In genomic region chr2:24473641-24474511, GRCm38 (mm10) we compare ENCODE assay signal across 9 mouse cellular contexts. TPM values are rescaled to one million over a fixed set of nuclear protein-coding genes. Genes with fewer than 3 reads are reported as not detected.
DNase-seq lines count a peak whose midpoint lies in the region; ATAC-seq lines count a peak whose summit lies in the region.
"Had no signal": no experiment of that assay in that cellular context is flagged by ENCODE, and none has a peak within 500 bp of the region (broad histone marks: within the 10 kb centered on the region; RNA-seq: fewer than 3 reads in every experiment).

No protein-coding gene starts in this region.

- under 1% methylated on average over 56 of the region's 56 CpGs for WGBS in heart, embryonic 11.5 days (ENCODE audit: insufficient replicate concordance)
- WGBS in intestine, embryonic 14.5 days: 2% methylated on average over 56 of the region's 56 CpGs
- under 1% methylated on average over 56 of the region's 56 CpGs for WGBS in midbrain, embryonic 13.5 days

- peaks cover 73% of the 10 kb centered on the region for H3K27me3 ChIP-seq in heart, embryonic 11.5 days (ENCODE audit: control insufficient read depth, insufficient read depth, low read length)
- H3K27me3 ChIP-seq in intestine, embryonic 14.5 days (replicated peaks; ENCODE audit: control insufficient read depth, insufficient read depth, low read length): peaks cover 74% of the 10 kb centered on the region
- peaks cover 83% of the 10 kb centered on the region for H3K27me3 ChIP-seq in midbrain, embryonic 13.5 days

- ATAC-seq in heart, embryonic 11.5 days (replicated peaks; ENCODE audit: insufficient number of reproducible peaks, low FRiP score, low TSS enrichment): no peak
- ATAC-seq in intestine, embryonic 14.5 days (replicated peaks; ENCODE audit: low FRiP score, low TSS enrichment, low read depth): no peak
- peak; percentile 81 for ATAC-seq in midbrain, embryonic 13.5 days

- no peak overlapping the region for H3K27ac ChIP-seq in heart, embryonic 11.5 days (ENCODE audit: low read depth, low read length)
- no peak overlapping the region for H3K27ac ChIP-seq in intestine, embryonic 14.5 days (ENCODE audit: low read depth)
- no peak overlapping the region for H3K27ac ChIP-seq in midbrain, embryonic 13.5 days

- H3K9ac ChIP-seq in heart, embryonic 11.5 days (ENCODE audit: low read depth, low read length): no peak overlapping the region
- H3K9ac ChIP-seq in intestine, embryonic 14.5 days (ENCODE audit: low read length): no peak overlapping the region
- H3K9ac ChIP-seq in midbrain, embryonic 13.5 days (replicated peaks): peak overlapping the region; percentile 57

- no peaks in the 10 kb centered on the region for H3K36me3 ChIP-seq in heart, embryonic 11.5 days (ENCODE audit: control insufficient read depth, insufficient read depth, low read length)
- H3K36me3 ChIP-seq in intestine, embryonic 14.5 days (ENCODE audit: control insufficient read depth, insufficient read depth, low read length): no peaks in the 10 kb centered on the region
- H3K36me3 ChIP-seq in midbrain, embryonic 13.5 days: no peaks in the 10 kb centered on the region

- DNase-seq in heart, postnatal 10 days: no peak
- DNase-seq in embryo, embryonic 9.5 days (ENCODE audit: extremely low spot score): peak; percentile 66
- peak; percentile 77 for DNase-seq in intestine, embryonic 14.5 days (ENCODE audit: low spot score)
- no peak for DNase-seq in gastrocnemius, postnatal 25 days
- no peak for DNase-seq in ovary, postnatal 14 days (ENCODE audit: low spot score)
- DNase-seq in frontal cortex, adult 2 months (ENCODE audit: extremely low spot score in 1 of 2, low spot score in 1 of 2): no peak

- H3K4me2 ChIP-seq in heart, embryonic 11.5 days: peak overlapping the region; percentile 58
- peak overlapping the region; percentile 49 for H3K4me2 ChIP-seq in intestine, embryonic 14.5 days (ENCODE audit: low read length)
- peak overlapping the region; percentile 61 for H3K4me2 ChIP-seq in midbrain, embryonic 13.5 days (replicated peaks)

- intact Hi-C loops in heart, postnatal 10 days (cut with DNase I): loop anchor here (5.0 kb wide), 1 partner anchor 53 kb away; no protein-coding TSS in a partner anchor

- no peaks in the 10 kb centered on the region for H3K4me1 ChIP-seq in heart, embryonic 11.5 days (ENCODE audit: control insufficient read depth, insufficient read depth, low read length)
- no peaks in the 10 kb centered on the region; the same call in 1 of the 2 replicates for H3K4me1 ChIP-seq in intestine, embryonic 14.5 days (replicated peaks; ENCODE audit: control insufficient read depth, insufficient read depth, low read length)
- peaks cover 21% of the 10 kb centered on the region for H3K4me1 ChIP-seq in midbrain, embryonic 13.5 days (replicated peaks)

- no peaks in the 10 kb centered on the region for H3K9me3 ChIP-seq in heart, embryonic 11.5 days (replicated peaks; ENCODE audit: control insufficient read depth, low read length)
- no peaks in the 10 kb centered on the region for H3K9me3 ChIP-seq in intestine, embryonic 14.5 days (ENCODE audit: control insufficient read depth, low read length)
- H3K9me3 ChIP-seq in midbrain, embryonic 13.5 days: no peaks in the 10 kb centered on the region

- H3K4me3 ChIP-seq in heart, embryonic 11.5 days (ENCODE audit: low read depth, low read length): peak overlapping the region; percentile 31
- H3K4me3 ChIP-seq in intestine, embryonic 14.5 days (ENCODE audit: low read depth, low read length): peak overlapping the region; percentile 35
- H3K4me3 ChIP-seq in midbrain, embryonic 13.5 days (replicated peaks): peak overlapping the region; percentile 39

RNA-seq across cellular contexts. Expression of gene Pax8, which starts 1.5 kb away (rescaled TPM):
- 0.27 TPM in 1 of 2 replicates, not detected in the other for polyA plus RNA-seq in heart, embryonic 11.5 days (2014; fragmentation: Nextera tagmentation; extraction: Ambion mirVana)
- not detected for total RNA-seq in heart, postnatal 10 days (2021)
- 0.22 and 0.44 TPM in 2 replicates for polyA plus RNA-seq in intestine, embryonic 14.5 days (2014; fragmentation: Nextera tagmentation; extraction: Ambion mirVana)
- 5.3 and 5.9 TPM in 2 replicates for polyA plus RNA-seq in midbrain, embryonic 13.5 days (2015; fragmentation: Nextera tagmentation; extraction: Ambion mirVana)
- not detected for total RNA-seq in gastrocnemius, postnatal 25 days (2021)
- polyA plus RNA-seq in frontal cortex, adult 2 months (2012; rRNA removed): not detected in 2 replicates
- polyA plus RNA-seq: C2C12 had no signal

Comparison
In these comparisons a context has a peak if more than half of its experiments do, and no peak if none do; other contexts are left out.
1. DNase-seq: peak in embryo, embryonic 9.5 days (single experiment) and intestine, embryonic 14.5 days (single experiment); none in heart, postnatal 10 days (0 of 2), gastrocnemius, postnatal 25 days (single experiment), ovary, postnatal 14 days (single experiment) and frontal cortex, adult 2 months (0 of 2).
2. Peak in every context shown above with its lines, with median percentiles within 50 percentile points of each other: H3K4me2 ChIP-seq and H3K4me3 ChIP-seq.